Mouse (Mus musculus): ENCODE measurements around the gene Lingo1.
A peak's percentile ranks its signal among the peaks of the same experiment; 100 is the strongest.

The Lingo1 gene

DNA sequence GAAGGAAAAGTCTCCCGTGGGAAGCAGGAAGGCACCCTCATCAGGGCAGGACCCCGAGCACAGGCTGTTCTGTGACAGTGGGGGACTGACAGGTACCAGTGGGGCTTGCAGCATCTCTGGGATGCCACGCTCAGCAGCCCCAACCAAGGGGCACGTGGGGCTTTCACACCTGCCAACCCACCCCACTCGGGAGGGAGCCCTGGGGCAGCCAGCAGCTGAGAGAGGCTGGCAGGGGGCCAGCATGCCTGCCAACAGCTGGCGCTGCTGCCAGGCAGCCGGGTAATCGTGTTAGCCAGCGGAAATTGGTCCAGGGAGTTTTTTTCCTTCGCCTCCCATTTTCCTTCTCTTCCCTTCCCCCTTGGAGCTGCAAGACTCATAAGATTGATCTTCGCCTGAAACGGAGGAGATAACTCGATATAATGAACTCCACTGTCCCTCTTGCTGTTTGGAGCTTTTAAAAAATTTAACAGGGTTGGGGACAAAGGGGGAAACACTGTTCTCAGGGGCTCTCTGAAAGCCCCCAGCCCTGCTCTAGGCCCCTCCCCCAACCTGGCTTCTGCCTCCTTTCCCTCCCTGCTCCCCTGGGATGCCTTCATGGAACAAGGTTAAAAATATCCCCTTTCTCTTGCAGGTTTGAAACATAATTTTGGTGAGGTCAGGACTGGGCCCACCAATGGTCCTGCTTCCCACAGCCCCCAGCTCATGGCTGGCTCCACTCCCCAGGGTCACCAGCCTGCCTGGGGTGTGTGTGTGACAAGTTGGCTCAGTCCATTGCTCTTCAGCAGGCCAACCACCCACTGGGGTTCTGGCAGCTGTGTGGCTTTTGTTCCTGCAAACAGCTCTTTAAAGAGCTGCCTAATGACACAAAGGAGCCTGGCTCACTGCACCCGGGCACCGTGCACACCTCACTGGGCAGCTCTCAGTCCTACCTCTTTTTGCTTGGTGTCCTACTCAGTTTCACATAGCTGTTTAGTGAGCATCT lies 68.3 kb downstream of the Lingo1 start:
- DNase-seq (ENCODE audit: low read depth, low spot score): no peak

DNA sequence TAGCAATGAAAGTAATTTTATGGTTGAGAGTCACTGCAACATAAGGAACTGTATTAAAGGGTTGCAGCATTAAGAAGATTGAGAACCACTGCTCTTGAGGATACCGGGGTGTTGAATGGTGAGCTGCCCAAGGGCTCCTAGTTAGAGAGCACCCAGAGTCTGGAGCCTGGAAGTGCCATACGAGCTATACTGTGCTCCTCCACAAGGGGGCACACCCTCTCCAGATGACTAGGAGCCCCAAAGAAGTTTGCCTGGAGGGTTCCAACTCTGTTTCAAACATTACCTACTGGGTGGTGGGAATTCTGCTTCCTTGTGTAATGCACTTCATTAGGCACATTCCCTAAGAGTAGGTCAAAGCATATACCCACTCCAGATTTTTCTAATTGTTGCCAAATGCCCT lies 70.5 kb downstream of the Lingo1 start:
- peak; percentile 54 for DNase-seq (ENCODE audit: low read depth, low spot score)

DNA sequence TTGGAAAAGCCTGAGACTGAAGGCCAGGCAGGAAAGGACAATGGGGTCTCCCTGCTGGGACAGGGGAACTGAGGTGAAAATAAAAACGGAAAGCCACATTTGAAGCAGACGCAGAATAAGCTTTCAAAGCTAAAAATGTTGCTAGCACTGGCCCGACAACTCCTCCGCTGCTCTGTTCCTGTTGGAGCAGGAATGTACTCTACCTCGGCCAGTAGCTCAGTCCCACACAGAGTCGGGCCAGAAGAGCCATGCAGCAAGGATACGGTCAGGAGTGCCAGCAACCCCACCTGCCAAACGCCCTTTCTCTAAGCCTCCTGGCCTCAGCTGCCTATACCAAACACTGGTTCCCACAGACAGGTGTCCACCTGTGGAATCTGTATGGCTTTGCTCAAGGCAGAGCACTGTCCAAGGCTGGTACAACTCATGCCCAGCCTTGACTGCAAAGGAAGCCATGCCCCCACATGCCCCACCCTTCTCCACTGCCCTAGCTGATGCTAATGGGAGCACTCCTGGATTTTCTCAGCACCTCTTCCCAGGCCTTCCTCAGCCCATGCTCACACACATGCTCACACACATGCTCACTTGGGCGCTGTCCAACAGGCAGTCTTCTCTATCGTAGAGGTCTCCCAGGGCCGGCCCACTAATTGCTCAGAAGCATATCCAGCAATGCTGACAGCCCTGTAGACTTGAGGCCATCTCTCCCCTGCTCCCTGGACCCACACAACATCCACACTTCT lies 74.0 kb downstream of the Lingo1 start:
- DNase-seq (ENCODE audit: low read depth, low spot score): peak; percentile 6

DNA sequence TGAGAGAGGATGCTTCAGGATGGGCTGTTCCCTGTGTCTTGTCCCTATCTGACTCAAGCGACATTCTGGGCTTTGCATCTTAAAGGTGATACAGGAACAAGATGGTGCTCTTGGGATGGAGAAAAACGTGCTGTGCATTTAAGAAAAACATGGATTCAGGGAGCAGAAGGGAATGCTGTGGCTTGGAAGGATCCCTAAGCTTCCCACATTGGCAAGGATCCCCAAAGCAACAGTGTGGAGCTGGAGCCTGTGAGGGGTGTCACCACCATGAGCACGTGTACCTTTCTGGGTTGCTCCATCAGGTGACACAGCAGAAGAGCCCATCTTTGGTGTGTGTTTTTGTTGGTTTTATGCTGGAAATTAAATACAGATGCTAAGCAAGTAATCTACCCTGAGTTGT lies 77.3 kb downstream of the Lingo1 start:
- DNase-seq (ENCODE audit: low read depth, low spot score): no peak

DNA sequence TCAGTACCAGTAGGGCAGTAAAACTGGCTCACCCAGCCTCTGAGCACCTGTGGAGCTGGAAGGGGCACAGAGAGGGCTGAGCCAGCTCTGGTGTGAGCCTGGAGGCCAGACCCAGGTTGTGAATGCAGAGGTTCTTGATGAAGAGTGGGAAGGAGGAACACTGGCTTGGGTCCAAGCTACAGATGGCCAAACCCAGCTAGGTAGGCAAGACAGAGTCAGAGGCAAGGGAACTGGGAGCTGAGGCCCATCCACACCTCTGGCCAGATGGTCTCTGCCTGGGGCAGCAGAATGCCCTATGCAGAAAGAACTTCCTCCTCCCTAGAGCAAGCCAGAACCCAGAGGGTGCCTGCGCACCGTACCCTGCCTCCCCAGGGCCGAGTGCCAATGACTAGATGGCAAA lies 79.7 kb downstream of the Lingo1 start:
- no peak for DNase-seq (ENCODE audit: low read depth, low spot score)

DNA sequence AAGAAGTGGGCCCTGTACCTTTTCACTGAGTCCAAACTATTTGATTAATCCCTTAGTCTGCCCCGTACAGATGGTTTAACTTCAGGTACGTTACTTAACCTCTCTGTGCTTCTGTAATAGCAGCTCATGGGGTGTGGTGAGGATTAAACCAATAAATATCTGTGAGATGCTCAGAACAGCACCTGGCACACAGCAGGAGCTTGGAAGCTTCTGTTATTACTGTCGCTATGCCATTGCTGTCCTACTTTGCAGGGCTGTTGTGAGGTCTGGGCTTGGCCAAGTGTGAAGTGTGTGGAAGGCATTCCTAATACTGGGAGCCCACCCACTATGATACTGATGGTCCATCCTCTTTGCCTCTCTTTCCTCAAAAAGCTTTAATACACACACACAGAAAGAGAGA lies 80.2 kb downstream of the Lingo1 start:
- no peak for DNase-seq (ENCODE audit: low read depth, low spot score)

DNA sequence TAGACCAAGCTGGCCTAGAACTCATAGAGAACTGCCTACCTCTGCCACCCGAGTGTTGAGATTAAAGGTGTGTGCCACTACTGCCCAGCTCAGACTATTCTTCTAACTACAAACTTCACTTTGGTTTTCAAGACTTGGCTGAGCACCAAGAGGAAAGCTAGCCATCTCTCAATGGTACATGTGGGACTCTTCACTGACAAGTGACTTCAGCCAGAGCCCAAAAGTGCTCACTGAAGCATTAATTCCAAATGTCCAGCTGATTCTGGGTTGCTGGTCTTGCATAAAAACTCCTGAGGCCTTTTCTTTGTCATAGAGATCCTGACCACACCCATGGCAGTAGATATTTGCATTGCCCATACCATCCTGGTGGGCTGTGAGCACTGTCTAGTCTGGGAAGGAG lies 81.9 kb downstream of the Lingo1 start:
- no peak for DNase-seq (ENCODE audit: low read depth, low spot score)

DNA sequence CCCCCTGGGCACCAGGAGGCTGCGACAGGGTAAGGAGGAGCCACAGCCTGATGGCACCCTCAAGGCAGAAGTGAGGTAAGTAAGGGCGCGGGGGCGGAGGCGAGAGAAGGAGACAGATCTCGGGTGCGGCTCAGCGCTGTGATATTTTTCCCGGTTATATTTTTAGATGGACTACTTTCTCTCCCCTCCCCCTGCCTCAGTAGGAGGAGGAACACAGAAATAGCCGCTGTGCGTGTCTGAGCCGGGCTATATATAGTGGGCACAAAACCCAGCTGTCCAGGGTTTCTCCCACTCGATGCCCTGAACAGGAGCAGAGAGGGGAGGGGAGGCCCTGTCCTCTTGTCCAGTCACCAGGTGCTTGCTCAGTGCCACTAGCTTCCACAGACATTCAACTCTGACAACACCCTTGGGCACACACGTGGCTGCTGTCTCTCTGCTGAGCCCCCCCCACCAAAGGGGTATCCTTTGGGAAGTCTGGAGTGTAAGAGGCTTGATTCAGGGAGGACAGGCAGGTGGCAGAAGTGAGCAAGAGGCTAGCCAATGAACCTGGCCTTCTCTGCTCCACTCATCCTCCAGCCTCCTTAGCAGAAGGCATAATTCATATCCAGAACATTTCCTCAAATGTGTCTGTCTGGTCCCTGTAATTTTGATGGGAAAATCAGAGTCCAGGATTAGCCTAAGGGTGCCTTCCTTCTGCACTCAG lies 83.5 kb downstream of the Lingo1 start:
- DNase-seq (ENCODE audit: low read depth, low spot score): no peak

DNA sequence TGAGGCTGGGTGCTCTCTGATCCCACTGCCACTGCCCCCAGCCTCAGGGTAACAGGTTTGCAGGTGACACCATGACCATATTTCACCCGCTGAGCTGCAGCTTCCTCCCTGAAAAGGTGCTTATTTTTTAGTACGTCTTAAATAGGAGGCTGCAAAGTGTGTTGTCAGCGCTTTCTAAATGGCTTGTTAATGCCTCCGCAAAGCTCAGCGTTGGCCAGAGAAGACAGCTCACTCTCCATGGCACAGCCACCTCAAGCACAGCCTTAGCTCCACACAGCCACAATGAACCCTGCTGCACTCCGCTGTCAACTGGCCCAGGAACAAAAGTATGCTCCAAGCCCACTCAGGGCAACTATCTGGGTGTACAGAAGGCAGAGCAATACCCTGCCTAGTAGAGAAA lies 85.3 kb downstream of the Lingo1 start:
- DNase-seq (ENCODE audit: low read depth, low spot score): no peak

DNA sequence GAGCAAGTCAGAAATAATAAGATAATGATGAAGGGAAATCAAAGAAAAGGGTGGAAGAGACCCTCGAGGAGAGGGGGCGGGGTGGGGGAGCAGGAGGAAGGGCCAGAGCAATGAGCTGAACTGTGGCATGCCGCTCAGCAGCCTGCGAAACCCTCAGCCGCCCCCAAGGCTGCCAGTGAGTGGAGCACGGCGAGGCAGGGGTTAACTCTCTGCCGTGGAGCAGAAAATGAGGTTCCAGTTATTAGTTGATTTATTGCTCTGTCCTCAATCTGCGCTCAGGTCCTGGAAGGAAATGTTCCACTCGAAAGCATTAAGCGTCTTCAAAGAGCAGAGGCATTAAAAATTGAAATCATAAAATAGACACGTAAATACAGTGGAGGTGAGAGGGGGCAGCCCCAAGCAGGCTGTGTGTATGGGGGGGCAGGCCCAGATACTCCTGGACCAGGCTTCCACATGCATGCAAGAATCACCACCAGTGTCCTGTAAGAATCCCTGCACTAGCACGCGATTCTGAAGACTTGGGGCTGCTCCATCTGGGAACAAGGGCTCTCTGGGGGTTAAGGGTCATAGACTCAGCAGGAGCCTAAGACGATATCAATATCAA lies 89.7 kb downstream of the Lingo1 start:
- no peak for DNase-seq (ENCODE audit: low read depth, low spot score)

DNA sequence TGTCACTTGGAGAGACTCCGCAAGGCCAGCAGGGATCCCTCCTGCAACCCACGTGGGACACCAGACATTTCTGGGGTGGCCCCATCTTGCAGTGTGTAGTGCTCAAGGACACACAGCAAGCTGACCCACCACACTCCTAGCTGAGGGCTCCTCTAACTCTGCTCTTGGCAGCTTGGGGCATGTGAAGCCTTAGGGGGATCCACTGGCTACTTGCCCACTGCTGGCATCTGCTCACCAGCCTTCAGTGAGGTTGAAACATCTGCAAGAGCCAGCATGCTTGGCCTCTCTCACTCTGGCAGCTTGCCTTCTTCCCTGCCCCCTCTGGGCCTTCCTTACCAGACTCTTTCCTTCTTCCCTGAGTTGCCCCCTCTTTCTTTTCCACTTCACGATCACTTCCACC lies 94.9 kb downstream of the Lingo1 start:
- DNase-seq (ENCODE audit: low read depth, low spot score): no peak

DNA sequence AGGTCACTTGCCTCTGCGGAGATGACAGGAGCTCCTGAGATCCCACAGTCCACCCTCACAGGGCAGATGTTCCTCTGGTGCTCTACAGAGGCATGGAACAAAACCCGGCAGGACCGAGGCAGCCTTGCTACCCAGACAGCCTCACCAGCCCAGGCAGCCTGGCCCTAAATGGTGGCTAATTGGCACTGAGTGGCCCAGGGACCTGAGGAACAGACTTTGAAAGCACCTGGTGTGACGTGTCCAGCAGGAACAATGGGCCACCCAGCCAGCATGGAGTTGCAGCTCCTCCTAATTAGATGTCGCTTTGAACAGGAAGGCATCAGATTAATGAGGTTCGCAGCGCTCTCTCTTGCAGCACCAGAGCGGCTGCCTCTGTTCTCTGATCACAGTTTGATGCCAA lies 95.4 kb downstream of the Lingo1 start:
- no peak for DNase-seq (ENCODE audit: low read depth, low spot score)

DNA sequence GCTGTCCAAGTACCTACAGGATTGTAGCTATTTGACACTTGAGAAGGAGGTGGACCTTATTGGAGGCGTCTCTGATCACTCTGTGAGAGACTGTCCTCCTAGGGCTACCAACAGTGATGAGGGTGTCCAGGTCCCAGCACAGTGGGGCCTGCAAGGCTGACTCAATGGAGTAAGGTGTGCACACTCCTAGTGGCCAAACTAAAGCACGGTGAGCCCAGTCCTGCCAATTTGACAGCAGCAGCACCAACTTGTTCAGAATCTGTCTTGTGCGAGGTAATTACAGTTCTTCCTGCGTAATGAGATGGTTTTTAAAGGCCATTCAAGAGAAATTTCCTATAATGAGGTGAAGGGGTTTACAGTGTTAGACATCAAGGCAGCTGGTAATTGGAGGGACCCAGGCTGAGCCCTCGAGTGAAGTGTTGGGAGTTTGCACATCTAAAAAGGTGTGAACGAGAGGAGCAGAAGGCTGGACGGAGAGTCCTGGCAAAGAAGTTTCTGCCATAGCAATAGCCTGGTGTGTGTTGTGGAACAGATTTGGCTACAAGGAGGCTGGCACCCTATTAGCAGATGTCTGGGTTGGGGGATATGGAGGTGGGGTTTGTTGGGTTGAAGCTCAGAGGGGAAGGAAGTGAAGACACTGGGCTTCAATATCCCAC lies 97.4 kb downstream of the Lingo1 start:
- no peak for DNase-seq (ENCODE audit: low read depth, low spot score)

DNA sequence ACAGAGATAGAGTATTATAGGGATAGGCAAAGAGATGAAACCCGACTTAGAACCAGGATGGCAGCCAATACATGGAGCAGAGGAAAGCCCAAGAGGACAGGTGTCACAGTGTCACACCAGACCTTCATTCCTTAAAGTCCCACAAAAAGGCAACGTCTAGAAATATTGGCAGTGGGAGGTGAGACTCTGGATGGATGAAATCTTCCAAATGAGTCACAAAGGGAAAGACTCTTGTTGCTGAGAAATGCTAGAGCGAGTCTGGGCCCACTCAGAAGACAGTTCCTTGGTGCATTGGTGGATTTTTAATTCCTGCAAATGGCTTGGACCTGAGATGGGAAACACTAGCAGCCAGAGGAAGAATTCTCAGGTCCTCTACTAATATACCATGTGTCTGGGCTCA lies 102.2 kb downstream of the Lingo1 start:
- no peak for DNase-seq (ENCODE audit: low read depth, low spot score)

DNA sequence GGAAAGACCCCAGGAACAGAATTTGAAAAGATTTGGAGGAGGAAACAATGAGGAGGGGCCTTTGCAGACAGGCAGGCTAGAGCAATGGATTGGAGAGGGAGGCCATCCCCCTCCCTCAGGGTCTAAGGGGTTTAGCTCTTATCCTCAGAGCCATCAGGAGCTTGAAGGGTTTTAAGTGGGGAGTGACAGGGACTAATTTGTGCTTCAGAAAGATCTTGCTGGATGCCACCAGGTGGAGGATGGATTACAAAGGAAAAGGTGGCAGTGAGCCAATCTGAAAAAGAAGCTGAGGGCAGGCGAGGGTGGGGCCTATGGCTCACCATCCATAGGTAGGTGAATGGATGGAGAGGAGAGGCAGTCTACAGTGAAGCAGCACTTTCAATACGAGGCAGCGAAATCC lies 105.0 kb downstream of the Lingo1 start:
- no peak for DNase-seq (ENCODE audit: low read depth, low spot score)

DNA sequence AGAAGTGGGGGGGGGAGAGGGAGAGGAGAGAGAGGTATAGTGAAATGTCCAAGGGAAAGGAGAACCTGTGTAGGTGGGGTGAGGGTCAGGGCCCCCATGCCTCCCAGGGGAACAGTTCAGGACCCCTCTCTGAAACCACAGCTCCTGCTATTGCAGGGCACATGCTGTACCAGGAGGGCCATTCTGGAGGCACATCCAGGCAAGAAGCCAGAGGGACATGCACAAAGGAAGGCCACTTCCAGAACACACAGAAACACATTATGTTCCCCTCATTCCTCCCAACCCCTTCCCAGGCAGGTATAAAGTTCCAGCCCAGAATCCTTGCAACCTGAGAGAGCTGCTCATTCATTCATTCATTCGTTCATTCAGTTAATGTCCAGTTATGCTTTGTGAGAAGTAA lies 105.6 kb downstream of the Lingo1 start:
- DNase-seq (ENCODE audit: low read depth, low spot score): no peak

DNA sequence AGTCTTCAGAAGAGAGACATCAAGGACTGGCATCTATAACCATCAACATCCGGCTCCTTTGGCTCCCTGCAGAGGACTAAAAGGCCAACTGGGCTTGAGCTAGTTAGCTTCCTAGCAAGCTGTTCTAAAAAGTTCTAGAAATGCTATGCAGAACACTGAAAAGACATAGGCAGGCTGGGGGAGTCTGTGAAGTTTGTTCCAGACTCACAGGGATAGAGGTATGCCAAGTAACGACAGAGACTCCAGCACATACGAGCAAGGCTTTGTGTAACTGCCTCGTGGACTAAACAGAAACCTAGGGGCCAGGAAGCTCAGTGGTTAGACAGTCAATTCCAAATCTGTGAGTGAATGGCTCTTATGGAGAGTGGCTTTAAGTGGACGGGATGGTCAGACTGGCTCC lies 108.8 kb downstream of the Lingo1 start:
- DNase-seq (ENCODE audit: low read depth, low spot score): no peak

DNA sequence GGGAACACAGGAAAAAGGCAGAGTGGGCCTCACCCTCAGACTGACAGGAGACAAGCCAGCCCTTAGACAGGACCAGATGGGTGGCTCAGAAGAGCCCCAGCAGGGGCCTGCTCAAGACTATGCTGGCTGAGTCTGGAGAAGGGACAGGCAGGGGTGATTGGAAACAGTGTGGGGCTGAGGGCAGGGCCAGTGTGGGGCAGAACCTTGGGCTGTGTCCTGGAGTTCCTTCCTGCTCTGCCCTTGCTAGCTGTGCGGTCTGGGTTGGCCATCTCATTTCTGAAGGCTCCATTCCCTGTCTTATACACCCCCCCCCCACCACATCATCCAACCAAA lies 109.2 kb downstream of the Lingo1 start:
- DNase-seq (ENCODE audit: low read depth, low spot score): no peak

DNA sequence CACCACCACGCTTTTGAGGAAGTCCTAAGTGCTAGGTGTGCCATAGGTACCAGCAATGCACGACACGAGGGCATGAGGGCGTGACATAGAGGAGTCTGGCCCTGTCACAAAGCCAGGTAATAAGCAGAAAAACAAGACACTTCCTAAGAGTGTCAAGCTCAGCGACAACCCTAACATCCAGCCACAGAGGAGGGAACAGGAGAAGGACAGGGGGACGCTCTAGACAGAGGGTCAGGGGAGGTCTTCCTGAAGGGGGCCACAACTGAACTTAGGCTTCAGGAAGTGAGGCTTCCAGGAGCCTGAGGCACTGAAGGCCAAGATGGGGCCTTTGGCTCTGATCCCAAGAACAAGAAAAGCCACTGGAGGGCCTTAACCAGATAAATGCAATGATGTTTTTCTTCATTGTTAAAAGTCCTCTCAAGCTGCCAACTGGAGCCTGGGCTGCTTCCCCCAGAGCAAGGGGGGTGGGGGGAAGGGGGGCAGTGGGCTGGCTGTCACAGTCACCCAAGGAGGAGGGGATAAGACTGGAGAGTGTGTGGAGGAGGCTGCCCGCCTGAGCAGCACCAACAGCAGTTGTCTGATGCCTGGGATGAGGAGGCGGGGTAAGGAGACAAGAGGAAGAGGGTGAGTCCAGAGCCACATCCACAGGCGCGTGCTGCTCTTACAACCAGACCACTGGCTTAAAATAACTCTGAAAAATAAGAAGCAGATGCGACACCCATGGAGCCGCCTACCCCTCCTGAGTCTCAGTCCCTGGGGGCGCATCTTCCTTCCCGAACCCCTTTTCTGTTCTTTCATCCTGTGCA lies 109.7 kb downstream of the Lingo1 start:
- DNase-seq (ENCODE audit: low read depth, low spot score): no peak

DNA sequence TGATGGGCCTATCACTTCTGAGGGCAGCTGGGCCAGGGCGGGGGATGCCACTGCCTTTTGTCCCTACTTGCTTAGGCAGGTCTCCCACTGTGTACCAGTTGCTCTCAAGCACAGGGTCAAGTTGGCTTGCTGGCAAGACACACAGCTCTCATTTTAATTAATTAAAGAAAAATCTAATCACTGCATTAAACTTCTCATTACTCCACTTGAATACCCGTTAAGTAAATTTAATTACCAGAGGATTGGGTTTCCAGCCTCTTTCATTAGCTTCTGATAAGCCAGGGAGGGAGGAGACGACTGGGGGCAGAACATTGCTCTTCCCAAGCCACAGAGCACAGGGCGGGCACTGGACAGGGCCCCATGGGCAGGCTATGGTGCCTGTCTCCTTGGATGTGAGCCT lies 113.4 kb downstream of the Lingo1 start:
- DNase-seq (ENCODE audit: low read depth, low spot score): no peak

DNA sequence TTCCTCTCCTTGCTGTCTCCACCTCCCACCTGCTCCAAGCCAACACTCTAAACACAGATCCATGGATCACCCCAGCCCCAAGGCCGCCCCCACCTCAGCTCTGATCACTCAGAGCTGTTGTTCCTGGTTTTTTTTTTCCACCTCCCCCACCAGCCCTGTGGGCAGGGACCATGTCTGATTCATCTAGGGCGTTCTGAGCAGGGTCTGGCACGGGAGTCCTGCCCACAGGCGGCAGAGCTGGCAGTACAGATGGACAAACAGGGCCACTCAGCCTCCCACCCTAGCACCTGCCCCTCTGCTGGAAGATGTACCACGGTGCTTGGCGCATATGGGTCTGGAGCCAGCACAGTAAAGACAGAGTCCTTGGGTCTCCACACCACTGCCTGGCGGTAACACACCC lies 114.3 kb downstream of the Lingo1 start:
- DNase-seq (ENCODE audit: low read depth, low spot score): no peak

All from R1 (cell line).